Mouse (Mus musculus) cerebral cortex, adult 2 months (tissue): Measurements from ENCODE around the gene Kirrel2.

ENCODE experiments used
- WGBS: fragments of 180-500 bp; shearing (Covaris S2); methylation state at CpG from one replicate; pipeline ENCODE4 v1.1.7; 2018; 5-methylcytosine and 5-hydroxymethylcytosine counted together

The Kirrel2 gene

DNA sequence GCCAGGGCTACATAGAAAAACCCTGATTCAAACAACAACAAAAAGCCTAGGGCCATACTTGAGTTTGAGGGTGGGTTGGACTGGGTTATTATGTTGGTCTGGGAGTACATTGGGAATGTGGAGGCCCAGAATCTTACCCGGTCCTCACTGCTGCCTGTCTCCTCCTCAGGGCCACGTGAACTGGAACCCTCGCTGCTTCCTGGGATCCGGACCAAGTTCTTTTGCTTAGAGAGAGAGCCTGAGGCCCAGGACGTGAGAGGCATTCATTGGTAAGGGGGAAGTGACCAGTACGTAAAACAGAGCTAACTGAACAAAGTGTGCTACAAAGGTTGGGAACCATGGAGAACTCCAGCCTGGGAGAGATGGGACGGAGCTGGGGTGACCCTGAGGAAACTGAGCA, 7.2 kb downstream of the Kirrel2 start:
- WGBS, result 61% methylated on average over 7 of the region's 7 CpGs

DNA sequence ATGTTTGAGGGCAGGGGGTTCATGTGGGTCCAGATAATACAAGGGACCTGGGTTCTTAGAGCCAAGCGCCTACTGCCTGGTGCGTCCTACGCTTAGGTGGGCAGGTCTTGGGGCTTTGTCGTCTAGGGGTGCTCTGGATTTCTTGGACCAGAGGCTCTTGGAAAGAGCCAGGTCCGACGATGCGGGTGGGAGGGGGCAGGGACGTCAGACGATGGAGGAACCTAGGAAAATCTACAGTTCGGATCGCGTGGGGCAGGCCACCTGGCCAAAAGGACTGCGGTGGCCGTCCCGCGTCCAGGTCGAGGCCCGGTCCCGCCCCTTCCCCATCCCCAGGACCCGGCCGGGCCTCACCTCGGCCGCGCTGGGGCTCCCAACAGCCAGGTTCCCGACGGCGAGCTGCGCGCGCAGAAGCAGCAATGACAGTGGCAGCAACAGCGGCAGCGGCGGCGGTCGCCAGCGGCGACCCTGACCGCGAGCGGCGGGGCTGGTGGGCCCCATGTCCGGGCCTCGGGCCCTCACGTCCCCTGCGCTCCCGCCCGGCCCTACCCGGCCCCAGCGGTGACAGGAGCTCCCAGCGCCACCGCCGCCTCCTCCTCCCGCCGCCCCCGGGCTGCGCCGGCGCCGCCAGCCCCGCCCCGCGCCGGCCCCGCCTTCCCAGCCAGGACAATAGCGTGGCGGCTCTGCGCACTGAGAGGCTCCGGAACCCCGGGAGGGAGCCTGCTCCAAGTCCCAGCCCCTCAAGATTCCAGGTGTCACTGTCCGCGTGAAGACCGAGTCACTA, 12.3 kb downstream of the Kirrel2 start, which contains the start of gene Aplp1:
TSS of gene Aplp1 (minus strand) at position 565 of the 781 bp plus-strand sequence.
- WGBS, result under 1% methylated on average over 69 of the region's 72 CpGs

DNA sequence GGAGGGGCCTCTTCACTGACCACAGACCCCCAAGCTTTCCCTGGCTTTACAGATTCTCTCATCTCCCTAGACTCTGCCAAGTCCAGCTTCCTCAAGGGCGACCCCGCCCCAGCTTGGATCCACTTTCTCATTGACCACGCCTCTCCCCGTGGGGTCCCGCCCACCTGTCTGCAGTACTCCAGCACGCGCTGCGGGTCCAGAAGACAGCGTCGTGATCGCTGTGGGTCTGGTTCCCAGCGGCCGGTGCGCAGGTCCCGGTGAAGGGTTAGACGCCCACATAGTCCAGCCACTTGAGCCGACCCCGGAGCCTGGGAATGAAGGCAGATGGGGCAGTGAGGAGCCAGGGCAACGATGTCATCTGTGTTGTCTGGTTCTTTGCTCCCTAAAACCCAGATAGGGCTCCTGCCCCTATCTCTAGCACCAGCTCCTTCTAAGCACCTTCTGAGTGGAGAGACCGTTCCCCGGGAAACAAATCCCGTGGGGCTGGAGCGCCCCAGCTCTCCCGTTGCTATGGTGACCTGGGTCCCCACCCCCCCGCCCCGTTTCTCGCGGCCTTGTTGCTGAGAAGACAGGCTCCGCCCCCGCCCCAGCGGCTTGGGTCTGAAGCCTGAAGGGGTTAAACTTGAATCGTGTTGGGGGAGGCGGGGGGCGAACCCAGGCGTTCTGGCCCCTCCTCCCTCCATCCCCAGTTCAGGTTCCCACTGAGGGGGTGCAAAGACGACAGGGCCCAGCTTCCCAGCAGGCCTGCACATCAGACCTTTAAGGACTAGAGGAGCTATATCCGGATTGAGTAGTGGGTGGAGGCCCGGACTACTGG, 13.1 kb downstream of the Kirrel2 start:
- WGBS, result 1% methylated on average over 37 of the region's 38 CpGs

DNA sequence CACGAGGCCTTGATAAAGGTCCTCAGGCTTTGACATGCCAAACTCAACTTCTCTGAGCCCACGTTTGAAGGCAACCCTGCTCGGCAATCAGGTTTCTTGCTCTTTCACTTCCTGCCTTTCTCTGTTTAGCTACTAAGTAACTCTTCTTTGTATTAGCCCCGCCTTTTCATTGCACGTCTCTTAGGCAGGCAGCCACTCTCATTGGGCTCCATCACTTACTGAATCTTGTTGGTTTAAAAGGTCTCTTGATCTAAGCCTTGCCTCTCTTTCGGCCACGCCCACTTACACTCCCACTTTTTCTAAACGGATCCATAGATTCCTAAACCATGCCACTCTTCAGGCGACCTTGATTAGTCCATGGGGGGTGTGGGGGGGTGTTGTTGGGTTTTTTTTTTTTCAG, 13.8 kb downstream of the Kirrel2 start:
- WGBS, result 21% methylated on average over 9 of the region's 9 CpGs

DNA sequence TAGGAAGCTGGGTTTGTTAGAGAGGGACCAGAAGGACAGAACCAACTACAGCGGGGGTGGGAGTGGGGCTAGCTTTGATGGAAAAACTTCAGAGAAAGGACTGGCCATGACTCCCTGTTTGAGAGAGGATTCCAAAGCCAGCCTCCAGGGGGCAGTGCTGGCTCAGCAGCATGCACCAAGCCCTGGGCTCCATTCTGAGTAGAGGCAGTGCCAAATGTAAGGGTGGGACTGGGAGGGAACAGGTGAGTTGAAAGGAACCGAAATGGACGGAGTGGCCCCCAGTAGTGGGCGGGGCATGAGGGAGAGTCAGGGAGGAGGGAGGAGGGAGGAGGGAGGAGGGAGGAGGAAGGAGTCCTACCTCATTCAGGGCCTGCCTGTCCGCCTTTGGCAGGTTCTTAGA, 16.8 kb downstream of the Kirrel2 start:
- 17% methylated on average over 5 of the region's 5 CpGs for WGBS

DNA sequence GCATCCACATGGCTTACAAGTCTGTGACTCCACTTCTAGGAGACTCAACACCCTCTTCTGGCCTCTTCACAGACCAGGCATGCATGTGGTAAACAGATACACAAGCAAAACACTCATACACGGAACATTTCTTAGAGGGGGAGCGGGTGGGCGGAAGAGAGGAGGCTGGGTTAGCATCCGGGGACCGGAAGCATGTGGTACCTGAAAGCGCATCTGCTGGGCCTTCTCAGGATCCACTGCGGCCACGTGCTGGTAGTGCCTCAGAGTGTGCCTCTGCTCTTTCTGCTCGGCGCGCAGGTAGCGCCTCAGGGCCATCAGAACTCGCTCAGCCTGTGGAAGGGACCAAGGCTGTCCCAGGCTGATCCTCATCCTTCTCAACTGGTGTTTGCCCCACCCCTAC, 17.8 kb downstream of the Kirrel2 start:
- 72% methylated on average over 13 of the region's 13 CpGs for WGBS

DNA sequence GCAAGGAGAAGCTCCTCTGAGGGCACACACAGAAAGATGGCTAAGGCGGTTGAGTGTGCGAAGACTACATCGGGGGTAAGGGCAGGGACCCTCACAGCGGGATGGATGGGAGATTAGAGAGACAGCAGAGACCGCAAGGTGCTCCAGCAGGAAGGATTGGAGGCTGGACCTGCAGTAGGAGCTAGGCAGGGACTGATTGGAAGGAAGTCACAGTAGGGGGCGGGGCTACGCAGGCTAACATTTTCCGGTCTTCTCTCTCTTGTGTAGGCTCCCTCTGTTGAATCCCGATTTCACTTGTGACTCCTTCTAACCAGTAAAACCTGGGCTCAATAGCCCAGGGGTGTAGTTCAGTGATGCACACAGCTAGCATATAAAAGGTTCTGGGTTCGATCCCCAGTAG, 20.6 kb downstream of the Kirrel2 start:
- WGBS, result 31% methylated on average over 10 of the region's 10 CpGs

DNA sequence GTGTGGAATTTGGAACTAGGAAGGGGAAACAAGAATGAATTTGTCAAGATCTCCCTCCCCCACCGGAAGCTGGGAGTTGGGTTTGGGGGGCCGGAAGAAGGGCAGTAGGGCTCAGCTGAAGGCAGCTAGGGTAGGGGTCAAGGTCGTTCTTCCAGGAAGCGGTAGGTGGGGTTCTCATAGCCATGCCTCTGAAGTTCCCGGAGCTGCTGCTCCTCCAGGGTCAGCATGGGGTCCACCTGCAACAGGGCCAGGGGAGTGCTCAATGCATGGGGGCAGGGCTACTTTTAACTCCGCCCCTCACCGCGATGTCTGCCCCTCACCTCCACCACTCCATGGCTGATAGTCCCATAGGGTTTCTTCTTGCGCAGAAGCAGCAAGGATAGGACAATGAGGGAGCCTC, 22.3 kb downstream of the Kirrel2 start:
- WGBS, result 61% methylated on average over 9 of the region's 9 CpGs

DNA sequence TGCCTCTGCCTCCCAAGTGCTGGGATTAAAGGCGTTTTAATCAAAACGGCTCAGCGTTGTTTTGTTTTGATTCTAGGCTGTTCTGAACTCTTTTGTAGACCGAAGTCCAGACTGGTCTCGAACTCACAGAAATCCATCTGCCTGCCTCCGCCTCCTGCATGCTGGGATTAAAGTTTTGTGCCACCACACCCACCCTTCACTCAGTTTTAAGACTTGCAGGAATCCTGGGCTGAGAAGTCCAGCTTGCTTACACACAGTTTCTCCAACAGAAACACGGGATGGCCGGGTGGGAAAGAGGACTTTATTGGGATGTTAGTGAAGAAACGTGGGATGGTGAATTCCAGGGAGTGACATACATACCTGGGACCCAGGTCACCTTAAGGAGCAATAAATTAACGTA, 22.8 kb downstream of the Kirrel2 start:
- WGBS, result 71% methylated on average over 10 of the region's 10 CpGs

DNA sequence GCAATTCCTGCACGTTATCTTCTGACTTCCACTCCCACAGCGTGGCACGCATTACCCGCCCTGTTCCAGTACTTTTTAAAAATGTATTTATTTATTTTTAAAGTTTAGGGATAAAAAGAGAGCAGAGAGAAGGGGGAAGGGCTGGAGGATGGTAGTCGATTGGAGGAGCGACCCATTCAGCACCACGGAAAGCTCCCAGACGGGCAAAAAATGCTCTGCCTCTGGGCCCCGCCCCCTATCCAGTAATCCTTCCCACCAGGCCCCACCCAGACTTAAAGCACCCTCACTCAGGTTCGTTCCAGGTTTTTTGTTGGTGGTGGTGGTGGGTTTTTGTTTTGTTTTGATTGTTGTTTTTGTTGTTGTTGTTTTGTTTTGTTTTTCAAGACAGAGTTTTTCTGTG, 23.3 kb downstream of the Kirrel2 start:
- WGBS, result 14% methylated on average over 10 of the region's 10 CpGs

DNA sequence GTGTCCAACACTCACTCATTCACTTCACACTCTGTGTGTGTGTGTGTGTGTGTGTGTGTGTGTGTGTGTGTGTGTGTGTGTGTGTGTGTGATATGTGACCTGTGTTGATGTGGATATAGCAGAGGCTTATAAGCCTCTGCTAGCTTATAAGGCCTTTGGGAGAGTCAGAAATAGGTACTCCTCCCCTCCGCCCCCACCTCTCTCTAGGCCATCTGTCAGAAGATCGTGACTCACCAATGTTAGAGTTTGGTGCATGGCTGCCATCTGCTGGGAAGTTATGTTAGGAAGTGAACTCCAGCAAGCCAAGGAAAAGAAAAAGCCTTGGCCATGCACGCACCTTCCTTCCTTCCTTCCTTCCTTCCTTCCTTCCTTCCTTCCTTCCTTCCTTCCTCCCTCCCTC, 25.7 kb downstream of the Kirrel2 start:
- 2% methylated on average over 3 of the region's 3 CpGs for WGBS

DNA sequence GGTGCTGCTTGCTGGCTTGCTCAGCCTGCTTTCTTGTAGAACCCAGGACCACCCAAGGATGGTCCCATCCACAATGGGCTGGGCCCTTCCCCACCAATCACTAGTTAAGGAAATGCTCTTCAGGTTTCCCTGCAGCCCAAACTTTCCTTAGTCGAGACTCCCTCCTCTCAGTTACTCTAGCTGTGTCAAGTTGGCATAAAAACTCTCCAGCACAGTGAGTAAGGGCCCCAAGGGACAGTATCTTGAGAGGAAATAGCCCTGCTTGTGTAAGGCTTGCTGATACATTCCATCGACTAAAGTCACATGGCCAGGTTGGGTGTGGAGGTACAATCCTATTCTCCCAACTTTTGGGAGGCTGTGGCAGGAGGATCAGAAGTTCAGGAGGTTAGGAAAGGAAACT, 27.3 kb downstream of the Kirrel2 start:
- WGBS, result 55% methylated on average over 2 of the region's 2 CpGs

DNA sequence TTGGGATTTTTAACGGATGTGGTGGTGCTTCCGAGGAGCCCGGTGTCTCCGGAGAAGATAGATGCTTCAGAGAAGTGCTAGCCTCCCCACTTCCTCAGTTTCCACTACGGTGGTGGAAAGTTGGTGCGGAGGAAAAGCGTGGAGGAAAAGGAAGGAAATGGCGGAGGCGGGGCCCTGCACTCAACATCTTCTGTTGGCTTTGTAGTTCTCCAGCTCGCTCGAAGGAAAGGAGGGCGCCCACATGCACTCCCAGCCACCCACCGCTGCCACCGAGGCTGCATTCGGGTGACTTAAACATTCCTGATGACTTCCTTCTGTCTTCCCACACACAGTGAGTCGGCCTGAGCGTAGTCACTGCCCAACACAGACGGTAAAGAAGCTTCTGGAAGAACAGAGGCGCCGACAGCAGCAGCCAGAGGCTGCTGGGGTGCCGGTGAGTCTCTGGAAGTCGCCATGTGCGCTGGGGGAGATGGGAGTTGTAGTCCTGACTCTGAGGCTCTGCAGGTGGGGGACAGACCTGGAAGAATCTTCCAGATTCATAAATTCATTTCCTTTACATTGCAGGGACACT, 34.3 kb downstream of the Kirrel2 start:
- 25% methylated on average over 23 of the region's 23 CpGs for WGBS

DNA sequence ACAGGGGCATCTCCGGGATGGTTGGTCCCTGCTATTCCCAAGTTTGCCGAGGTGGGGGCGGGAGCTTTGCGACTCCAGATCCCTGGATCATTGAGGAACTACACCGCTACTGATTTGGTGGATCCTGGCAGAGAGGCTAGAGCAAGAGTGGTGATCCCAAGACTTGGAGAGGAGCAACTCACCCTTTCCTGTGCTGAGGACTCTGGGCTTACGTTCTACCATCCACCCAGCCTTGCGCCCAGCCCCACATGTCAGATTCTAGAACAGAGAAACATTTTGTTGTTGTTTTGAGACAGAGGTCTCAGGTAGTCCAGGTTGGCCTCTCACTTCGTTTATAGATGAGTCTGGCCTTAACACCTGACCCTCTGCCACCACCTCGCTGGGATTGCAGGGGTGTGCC, 34.9 kb downstream of the Kirrel2 start:
- whole genome bisulfite sequencing, result 6% methylated on average over 9 of the region's 9 CpGs

DNA sequence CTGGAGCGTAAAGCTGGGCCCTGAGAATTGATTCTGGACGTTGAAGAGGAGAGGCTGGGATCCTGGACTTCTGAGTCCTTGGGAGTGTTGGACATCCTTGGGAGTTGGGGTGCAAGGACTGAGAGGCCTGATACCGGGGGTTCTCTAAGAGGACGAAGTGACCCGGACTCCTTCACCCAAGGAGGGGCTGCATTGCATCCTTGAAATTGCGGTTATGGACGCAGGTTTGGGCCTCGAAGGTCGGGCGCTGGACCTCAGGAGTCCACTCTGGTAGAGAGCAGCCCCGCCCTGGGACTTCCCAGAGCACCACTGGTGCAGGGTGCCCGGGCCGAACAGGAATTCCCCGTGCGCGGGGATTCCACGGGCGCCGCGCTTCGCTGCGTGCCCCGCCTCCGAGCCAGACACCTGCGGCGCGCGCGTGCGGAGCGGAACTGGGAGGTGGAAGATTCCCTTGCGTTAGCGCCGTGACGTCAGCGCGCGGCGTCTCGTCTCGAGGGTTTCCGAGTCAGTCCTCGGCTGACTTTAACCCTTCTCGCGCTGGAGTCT, 35.5 kb downstream of the Kirrel2 start:
- WGBS, result under 1% methylated on average over 45 of the region's 45 CpGs

DNA sequence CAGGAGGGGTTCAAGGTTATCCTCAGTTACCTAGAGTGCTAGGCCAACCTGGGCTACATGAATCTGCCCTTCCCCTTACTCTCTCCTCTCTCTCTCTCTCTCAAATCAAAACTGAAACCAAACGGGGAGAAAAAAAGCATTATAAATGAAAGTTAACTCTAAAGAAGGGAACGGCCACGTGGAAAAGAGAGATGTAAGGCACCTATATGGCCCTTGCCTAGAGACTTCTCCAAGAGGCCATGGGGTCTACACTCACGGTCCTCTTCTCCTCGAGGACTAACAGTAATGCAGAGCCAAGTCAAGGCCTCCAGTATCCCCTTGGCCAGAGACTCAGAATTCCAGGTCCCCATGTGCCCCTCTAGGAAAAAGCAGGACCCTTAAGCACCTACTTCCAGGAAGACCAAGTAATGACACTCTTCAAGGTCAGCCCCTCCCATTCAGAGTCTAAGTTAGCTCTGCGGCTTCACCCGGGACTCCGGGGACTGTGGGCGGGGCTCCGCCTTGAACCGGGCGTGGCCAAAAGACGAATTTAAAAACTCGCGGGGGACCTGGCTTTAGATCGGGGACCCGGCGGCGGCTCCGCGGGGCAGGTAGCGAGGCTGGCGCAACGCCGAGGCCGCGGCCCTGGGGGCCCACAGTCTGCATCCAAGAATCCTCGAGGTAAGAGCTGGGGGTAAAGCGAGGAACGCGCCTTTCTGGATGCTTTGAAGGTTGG, 36.2 kb downstream of the Kirrel2 start, which contains the start of gene Nfkbid:
TSS of gene Nfkbid (plus strand) at position 558 of the 715 bp plus-strand sequence.
- 7% methylated on average over 31 of the region's 31 CpGs for WGBS

DNA sequence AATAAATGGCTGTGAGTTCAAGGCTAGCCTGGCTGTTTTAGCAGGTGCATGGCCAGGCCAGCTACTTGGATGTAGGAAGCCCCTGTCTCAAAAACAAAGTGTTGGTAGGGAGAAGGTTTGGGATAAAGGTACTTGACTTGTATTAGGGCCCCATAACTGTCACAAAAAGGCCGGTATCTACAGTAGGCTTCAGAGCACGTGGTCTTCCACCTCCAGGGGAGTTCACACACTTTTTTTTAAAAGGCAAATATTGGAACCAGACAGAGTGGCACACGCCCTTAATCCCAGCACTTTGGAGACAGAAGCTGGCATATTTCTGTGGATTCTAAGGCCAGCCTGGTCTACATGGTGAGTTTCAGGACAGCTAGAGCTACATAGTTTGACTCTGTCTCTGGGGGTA, 36.8 kb downstream of the Kirrel2 start:
- WGBS, result 85% methylated on average over 3 of the region's 3 CpGs

DNA sequence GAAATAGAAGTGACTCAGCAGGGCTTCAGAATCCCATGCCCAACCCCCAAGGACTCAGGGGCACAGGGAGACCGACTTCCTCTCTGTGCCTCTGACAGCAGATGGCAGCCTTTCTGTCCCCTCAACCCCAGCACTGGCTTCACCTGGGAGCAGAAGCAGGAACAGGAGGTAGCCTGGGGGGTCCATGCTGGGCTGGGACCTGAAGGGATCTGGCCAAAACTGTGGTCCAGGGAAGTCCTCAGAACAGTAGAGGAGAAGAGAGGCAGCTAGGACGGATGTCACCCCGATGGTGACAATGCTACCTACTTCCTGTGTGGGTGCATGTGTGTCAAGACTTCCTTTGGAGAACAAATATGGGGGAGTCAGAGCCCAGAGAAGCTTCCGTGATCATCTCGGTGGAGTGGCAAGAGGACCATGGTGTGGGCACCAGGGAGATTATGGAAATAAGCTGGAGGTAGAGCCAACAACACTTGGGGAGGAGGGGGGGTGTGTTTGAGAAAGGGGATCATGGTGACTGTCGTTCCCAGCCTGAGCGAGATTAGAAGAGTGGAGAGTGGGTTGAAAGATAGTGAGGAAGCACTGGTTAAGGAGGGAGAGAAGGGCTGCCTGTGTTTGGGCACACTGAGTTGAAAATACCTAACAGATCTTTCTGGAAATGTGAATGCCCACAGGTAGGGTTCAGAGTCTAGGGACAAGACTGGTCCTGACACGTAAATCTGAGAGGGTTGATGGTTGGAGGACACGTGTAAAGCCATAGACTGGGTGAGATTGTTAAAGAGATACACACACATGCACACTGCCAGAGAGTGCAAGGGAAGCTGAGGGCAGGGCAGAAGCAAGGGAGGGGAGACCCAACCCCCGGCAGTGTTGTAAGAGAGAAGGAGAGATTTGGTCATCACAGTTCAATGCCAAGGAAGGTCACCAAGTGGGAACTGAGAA, 37.7 kb downstream of the Kirrel2 start, which contains the start of gene Hcst:
TSS of gene Hcst (minus strand) at position 294 of the 939 bp plus-strand sequence.
- WGBS, result 52% methylated on average over 10 of the region's 10 CpGs

DNA sequence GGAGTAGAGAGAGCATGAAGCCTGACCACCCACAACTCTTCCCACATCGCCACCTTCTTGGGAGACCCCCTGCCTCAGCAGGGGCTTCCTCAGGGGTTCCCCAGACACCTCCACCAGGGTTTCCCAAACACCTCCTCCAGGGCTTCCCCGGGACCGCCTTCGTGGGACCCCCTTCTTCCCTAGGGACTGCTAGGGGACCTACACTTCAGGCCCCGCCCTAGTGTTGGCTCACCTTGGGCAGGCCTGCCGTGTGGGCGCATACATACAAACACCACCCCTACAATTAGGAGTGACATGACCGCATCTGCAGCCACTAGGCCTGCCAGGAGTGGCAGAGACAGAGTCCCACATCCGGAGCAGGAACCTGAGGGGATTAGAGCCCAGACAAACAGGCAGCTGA, 39.6 kb downstream of the Kirrel2 start:
- WGBS, result 80% methylated on average over 9 of the region's 9 CpGs

DNA sequence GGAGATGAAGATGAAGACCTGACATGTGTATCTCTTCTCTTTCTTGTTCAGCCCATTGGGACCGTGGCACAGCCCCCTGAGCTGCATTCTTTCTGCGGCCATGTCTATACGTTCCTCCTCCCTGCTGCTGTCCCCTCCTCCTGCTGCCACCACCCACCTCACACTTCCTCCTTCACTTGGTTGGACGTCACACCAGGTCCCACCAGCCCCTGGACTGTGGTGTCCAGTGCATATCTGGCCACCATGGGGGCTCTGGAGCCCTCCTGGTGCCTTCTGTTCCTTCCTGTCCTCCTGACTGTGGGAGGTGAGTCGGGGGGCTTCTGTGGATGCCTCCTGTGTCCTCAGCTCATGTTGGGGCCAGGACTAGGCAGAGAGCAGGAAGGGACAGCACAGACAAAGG, 43.9 kb downstream of the Kirrel2 start, which contains the start of gene Tyrobp:
TSS of gene Tyrobp (plus strand) at position 165 of the 400 bp plus-strand sequence.
- WGBS, result 70% methylated on average over 5 of the region's 5 CpGs
